Mouse (Mus musculus) adrenal gland, adult 8-10 months (tissue): ENCODE measurements around the gene Eif5. TPM values are rescaled to one million over a fixed set of nuclear protein-coding genes. Genes with fewer than 3 reads are reported as not detected.

Source experiments
- DNase-seq: peaks from one replicate; pipeline ENCODE4 v3.0.0; 2022
- total RNA-seq, 4 experiments: library from RNA; stranded (reverse); gene quantifications; 2 replicates each; pipeline ENCODE4 v1.2.4; 2022

Eif5 gene
- total RNA-seq, 4 experiments from 2014 or later = 301 to 395 (median 347) TPM

GRCm38 (mm10) chr12:111565363-111565762 is 27.5 kb downstream of the Eif5 start:
- DNase-seq = no peak

- peak; percentile 43 for DNase-seq
Measured at GRCm38 (mm10) chr12:111568836-111569235, 31.0 kb downstream of the Eif5 start.

GRCm38 (mm10) chr12:111572406-111572805 is 34.6 kb downstream of the Eif5 start:
- DNase-seq = no peak

GRCm38 (mm10) chr12:111573315-111573714 is 35.5 kb downstream of the Eif5 start:
- DNase-seq = no peak

- peak; percentile 96 for DNase-seq
Measured at GRCm38 (mm10) chr12:111574074-111574886, 36.5 kb downstream of the Eif5 start, which contains the start of gene Mark3. Mark3 (plus strand) TSS chr12:111574523.

- DNase-seq = peak; percentile 32
Measured at GRCm38 (mm10) chr12:111574887-111575838, 37.3 kb downstream of the Eif5 start.

- DNase-seq = no peak
Measured at GRCm38 (mm10) chr12:111583058-111583457, 45.2 kb downstream of the Eif5 start.

GRCm38 (mm10) chr12:111584401-111584800 is 46.6 kb downstream of the Eif5 start:
- DNase-seq = no peak

GRCm38 (mm10) chr12:111587252-111587651 is 49.4 kb downstream of the Eif5 start:
- no peak for DNase-seq

- DNase-seq = no peak
Measured at GRCm38 (mm10) chr12:111592407-111593021, 54.7 kb downstream of the Eif5 start.

- no peak for DNase-seq
Measured at GRCm38 (mm10) chr12:111593775-111594174, 56.0 kb downstream of the Eif5 start.

Other genes with a start within 250 kb of the Eif5 start
- gene Cdc42bpb, start 160.3 kb upstream of the Eif5 start, total RNA-seq = 100 to 1,000 TPM; 112 to 162 (median 141) TPM
- 1 to 10 TPM in 1 of 4 experiments, under 1 TPM in 3; 0.67 to 1.0 (median 0.78) TPM for gene Lbhd2, start 131.2 kb upstream of the Eif5 start, total RNA-seq
- gene Exoc3l4, start 121.0 kb upstream of the Eif5 start, total RNA-seq = 10 to 100 TPM in 1 of 4 experiments, 1 to 10 TPM in 3; 3.2 to 10.0 (median 7.8) TPM
- gene Tnfaip2, start 95.5 kb upstream of the Eif5 start, total RNA-seq = 10 to 100 TPM; 14.3 to 28.0 (median 17.7) TPM
- not detected for gene Gm266, start 52.2 kb upstream of the Eif5 start, total RNA-seq
- gene Mark3, start 36.5 kb downstream of the Eif5 start, total RNA-seq = 100 to 1,000 TPM in 1 of 4 experiments, 10 to 100 TPM in 3; 78.4 to 115 (median 93.2) TPM
- gene Ckb, start 134.3 kb downstream of the Eif5 start, total RNA-seq = 100 to 1,000 TPM in 1 of 4 experiments, 10 to 100 TPM in 3; 50.3 to 118 (median 79.5) TPM
- 10 to 100 TPM; 12.8 to 16.6 (median 16.0) TPM for gene Trmt61a, start 140.1 kb downstream of the Eif5 start, total RNA-seq
- 10 to 100 TPM; 39.2 to 41.7 (median 40.0) TPM for gene Bag5, start 175.2 kb downstream of the Eif5 start, total RNA-seq
- gene Apopt1, start 175.2 kb downstream of the Eif5 start, total RNA-seq = 10 to 100 TPM; 65.7 to 82.3 (median 74.3) TPM
- gene Klc1, start 220.8 kb downstream of the Eif5 start, total RNA-seq = 100 to 1,000 TPM in 2 of 4 experiments, 10 to 100 TPM in 2; 87.5 to 137 (median 109) TPM